Mouse (Mus musculus) large intestine, adult 2 months (tissue): ENCODE results near the gene Neurl1a. TPM values are rescaled to one million over a fixed set of nuclear protein-coding genes. Genes with fewer than 3 reads are reported as not detected.
A peak's percentile ranks its signal among the peaks of the same experiment; 100 is the strongest.

ENCODE experiments used
- DNase-seq: peaks from one replicate; pipeline ENCODE4 v3.0.0-alpha.2; 2012; ENCODE audit warnings: low read depth, low spot score
- WGBS: fragments of 180-500 bp; shearing (Covaris S2); methylation state at CpG from one replicate; pipeline ENCODE4 v1.1.7; 2018; 5-methylcytosine and 5-hydroxymethylcytosine counted together
- polyA plus RNA-seq: library from polyadenylated mRNA; depleted of rRNA; stranded (reverse); fragments of >200 nt; gene quantifications from 2 replicates; pipeline ENCODE4 v1.2.3, GENCODE M21; 2012

The Neurl1a gene
- polyA plus RNA-seq, 1 experiment: 4.4 TPM

DNA sequence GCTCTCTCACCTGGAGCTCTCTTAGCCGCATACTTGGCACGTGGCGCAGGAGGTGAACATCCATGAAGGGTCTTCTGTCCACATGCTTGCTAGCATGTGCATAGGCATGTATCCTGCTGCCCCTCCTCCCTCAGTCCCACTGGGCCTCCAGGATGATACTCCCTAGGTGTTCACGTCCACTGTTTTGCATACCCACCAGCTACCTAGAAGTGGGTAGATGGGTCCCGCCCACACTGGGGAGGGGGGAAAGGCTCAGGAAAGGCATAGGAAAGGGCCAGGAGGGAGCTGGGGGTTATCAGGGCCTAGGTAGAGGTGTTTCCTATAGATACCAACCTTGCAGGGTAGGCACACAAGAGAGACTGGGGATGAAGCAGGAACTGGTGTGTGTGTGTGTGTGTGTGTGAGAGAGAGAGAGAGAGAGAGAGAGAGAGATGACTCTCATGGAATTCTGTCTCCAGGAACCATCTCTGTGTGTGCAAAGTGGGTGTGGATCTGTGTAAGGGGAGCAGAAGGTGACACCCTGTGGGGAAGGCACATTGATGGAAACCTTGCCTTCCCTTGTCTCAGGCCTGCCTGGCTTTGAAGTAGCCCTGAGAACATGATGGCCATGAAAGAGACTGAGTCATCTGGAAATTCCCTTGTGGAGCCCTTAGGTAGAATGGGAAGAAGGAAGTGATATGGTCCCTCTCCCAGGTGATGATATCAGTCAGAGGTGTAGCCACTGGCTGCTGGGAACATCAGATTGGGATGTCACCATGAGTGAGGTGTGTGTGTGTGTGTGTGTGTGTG lies 53.7 kb downstream of the Neurl1a start:
- DNase-seq: no peak
- 86% methylated on average over 5 of the region's 5 CpGs for WGBS

DNA sequence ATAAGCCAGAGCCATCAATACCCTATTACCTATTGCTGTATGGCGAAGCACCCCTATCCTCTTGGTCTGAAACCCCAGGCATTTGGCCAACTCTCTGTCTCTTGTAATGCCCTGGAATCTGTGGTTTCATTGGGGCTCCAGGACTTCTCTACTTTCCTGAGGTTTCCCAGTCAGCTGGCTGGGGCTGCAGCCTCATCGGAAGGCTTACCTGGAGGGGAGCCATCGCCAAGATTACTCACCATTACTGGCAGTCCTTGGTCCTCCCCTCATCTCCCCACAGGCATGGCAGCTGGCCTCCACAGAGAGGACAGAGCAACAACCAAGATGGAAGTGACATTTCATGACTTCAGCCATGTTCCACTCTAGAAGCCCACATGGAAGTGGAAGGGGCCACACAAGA lies 54.5 kb downstream of the Neurl1a start:
- DNase-seq: no peak
- WGBS: 87% methylated on average over 3 of the region's 3 CpGs

GRCm38 (mm10) chr19:47240076-47240475 lies 61.5 kb downstream of the Neurl1a start:
- 50% methylated on average over 12 of the region's 12 CpGs for WGBS
- DNase-seq: no peak

- WGBS: 77% methylated on average over 7 of the region's 7 CpGs
Measured at GRCm38 (mm10) chr19:47240957-47241356, 62.3 kb downstream of the Neurl1a start.

GRCm38 (mm10) chr19:47242227-47242626 lies 63.6 kb downstream of the Neurl1a start:
- 83% methylated on average over 4 of the region's 4 CpGs for WGBS
- DNase-seq: no peak

More at GRCm38 (mm10) chr19:47240957-47241356, 62.3 kb downstream of the Neurl1a start:
- DNase-seq: no peak

GRCm38 (mm10) chr19:47245512-47245911 lies 66.9 kb downstream of the Neurl1a start:
- DNase-seq: no peak
- WGBS: 85% methylated on average over 8 of the region's 8 CpGs

DNA sequence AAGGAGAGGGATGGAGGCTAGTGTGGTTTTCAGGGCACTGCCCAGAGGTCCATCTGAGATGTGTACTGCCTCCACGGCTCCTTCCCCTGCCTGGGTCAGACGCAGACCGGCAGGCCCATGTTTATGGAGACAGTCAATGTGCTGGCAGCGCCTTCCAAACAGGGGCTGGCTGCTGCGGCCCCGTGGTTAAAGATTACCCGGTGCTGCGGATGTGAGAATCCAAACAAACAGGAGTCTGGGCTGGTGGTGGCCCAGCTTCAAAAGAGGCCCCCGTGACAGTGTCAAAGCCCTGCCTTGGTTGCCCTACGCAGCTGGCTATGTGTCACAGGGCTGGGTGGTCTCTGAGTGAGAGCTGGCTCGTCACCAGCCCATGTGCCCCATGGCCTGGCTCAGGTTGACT lies 69.2 kb downstream of the Neurl1a start:
- 15% methylated on average over 11 of the region's 11 CpGs for WGBS
- DNase-seq: peak; percentile 6

DNA sequence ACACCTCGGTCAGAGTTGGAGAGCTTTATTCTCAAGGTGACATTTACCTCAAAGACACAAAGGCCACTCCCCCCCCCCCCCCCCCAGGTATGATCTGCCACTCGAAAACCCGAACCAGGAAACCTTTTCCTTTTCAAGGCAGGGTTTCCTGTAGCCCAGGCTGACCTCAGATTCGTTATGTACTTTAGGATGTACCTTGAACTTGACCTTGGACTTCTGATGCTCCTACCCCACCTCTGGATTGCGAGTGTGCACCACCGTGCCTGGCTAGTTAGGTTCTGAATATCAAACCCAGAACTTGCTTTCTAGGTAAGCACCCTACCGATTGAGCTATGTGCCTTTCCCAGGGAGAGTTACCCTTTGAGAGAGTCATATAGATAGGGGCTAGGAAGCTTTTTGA lies 69.7 kb downstream of the Neurl1a start:
- DNase-seq: peak; percentile 7
- WGBS: 30% methylated on average over 7 of the region's 7 CpGs

DNA sequence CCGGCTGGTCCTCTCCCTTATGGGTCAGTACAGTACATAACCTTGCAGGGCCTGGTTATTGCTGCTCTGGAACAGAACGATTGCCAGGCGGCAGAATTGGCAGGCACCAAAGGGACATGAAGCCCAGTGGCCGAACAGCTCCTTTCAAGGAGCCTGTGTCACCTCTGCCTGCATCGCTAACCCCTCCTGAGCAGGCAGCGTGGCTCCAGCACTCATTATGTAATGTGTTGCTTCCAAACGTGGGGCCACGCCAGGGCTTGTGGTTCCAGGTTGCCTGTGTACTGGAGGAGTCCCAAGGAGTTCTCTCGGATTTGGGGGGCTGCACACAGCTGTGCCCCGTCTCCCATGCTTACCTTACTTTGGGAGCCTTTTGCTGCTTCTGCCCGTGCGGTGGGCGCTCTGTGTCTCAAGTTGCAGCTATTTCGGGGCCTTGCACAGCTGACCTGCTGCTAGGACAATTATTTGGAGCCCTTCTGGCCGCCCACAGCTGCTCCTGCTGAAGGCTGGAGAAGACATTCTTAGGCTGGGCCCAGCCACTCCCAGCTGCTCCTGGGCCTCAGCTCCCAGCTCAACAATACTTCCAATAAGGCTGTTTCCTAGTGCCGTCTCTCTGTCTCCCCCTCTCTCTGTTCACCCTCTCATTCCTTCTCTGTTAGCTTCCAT lies 70.4 kb downstream of the Neurl1a start:
- no peak for DNase-seq
- 71% methylated on average over 16 of the region's 16 CpGs for WGBS

- WGBS: 85% methylated on average over 6 of the region's 6 CpGs
- DNase-seq: no peak
Measured at GRCm38 (mm10) chr19:47250931-47251330, 72.3 kb downstream of the Neurl1a start.

- WGBS: 5% methylated on average over 90 of the region's 90 CpGs
- no peak for DNase-seq
Measured at GRCm38 (mm10) chr19:47253053-47253628, 74.5 kb downstream of the Neurl1a start.

DNA sequence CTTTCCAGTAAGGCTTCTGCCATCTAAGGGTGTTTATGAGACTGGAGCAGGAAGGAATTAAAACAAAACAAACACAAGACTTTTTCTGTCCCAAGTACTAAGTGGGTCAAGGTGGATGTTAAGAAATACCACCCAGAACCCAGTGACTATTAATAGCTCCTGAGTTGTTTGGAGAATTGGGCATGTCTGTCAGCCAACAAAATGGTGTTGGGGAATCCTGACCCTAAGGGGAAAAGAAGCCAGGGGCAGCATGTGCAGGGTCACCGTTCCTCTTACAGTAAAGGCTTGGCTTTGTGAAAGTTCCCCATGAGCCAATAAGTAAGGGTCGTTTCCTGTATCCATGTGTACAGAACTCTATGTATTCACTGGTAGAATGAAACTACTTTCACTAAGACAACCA lies 76.4 kb downstream of the Neurl1a start:
- DNase-seq: no peak
- WGBS: 39% methylated on average over 2 of the region's 2 CpGs

DNA sequence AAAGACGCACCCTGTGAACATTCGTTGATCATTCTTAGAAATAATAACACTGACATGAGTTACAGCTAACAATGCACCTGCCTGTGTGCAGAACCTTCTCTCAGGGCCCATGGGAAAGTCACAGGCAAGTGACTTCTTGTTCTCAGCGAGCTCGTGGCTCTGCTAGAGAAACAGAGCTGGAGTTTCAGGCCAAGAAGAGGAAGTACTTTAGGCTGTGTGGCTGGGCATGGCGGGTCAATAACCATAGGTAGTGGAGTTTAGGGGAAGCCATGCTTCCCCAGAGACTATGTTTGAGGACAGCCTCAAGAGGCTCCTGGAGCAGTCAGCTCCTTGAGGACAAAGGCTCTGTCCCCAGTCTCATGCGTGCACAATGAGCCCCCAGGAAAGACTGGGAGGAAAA lies 77.3 kb downstream of the Neurl1a start:
- no peak for DNase-seq

DNA sequence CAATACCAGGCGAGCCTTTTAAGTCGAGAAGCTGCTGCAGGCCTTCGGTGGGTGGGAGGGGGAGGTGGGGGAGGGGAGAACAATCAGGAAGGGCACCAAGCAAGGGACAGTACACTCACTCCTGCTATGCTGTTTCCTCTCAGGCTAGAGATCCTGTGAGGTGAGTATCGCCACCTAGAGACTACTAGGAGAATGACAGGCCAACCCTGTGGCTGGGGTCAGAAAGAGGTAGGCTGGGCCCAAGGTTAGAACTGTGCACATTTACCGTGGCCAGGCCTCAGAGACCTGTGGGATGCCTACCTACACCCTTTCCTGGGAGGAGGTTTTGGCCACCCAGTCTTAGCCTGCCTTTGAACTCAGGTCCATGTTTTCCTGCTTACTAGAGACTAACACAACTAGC lies 81.0 kb downstream of the Neurl1a start:
- WGBS: 12% methylated on average over 5 of the region's 5 CpGs
- DNase-seq: no peak

More for the DNA sequence above, 77.3 kb downstream of the Neurl1a start:
- 33% methylated on average over 6 of the region's 6 CpGs for WGBS

DNA sequence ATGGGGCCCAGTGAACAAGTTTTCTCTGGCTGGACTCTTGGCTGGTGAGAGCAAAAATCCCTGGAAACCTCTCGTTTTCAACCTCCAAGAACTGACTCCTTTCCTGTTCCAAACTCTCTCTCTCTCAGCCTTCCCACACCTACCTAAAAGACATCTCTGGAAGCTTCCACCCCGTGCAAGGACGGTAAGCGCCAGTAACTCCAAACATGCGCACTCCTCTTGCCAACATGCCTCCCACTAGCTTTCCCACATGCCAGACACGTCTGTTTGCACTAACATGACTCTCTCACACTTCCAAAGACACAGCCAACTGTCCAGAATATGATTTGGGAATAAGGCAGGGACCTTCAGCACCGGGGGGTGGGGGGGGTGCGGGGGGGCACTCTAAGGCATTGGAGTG lies 82.6 kb downstream of the Neurl1a start:
- DNase-seq: no peak
- 75% methylated on average over 8 of the region's 8 CpGs for WGBS

DNA sequence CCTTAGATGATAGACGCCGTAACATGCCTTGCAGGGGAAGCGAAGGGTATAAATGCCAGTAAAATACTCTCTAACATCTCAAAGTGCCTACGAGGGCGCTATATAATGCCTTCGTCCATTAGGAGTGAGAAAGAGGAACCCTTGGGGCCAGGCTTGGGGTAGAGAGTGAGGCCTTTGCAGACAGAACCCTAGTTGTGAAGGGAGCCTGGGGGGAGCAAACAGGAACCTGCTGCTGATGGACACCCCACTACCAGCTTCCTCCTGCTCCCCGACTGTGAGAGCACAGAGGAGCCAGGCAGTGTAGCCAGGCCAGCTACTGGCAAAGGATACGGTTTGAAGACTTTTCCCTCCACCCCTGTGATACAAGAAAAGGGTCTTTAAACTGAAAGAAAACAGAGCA lies 85.0 kb downstream of the Neurl1a start:
- WGBS: 85% methylated on average over 8 of the region's 8 CpGs
- no peak for DNase-seq

GRCm38 (mm10) chr19:47264322-47265092 lies 85.9 kb downstream of the Neurl1a start:
- WGBS: 44% methylated on average over 11 of the region's 11 CpGs
- peak; percentile 55 for DNase-seq

DNA sequence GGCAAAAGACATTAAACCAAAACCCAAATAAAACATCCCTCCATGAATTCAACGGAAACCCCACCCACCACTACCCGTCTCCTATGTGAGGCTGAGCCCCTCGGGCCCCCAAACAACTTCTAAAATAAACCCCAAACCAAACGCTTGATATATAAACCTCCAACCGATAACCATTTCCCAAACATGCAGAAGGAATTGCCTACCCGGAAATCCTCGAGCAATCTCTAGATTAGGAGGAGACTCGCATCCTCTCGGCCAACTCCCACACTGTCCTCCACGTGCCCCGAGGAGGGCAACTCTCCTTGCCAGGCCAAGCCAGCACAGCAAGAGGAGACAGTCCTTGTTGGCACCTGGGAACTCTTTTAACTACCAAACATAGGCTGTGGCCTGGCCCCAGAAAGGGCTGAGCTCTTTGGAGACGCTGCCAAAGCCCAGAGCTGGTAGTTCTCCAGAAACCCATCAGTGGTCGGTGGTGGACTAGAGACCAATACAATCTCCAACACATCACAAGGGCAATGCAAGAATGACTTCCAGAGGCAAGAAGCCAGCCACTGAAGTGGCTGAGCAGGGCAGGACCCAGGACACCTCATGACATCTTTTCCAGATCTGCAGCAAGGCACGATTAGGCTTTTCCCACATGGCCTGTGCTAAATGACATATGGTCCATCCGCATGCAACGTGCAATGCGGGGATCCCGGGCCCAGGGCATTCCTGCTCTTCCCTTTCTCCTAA lies 87.6 kb downstream of the Neurl1a start:
- WGBS: 61% methylated on average over 18 of the region's 18 CpGs
- DNase-seq: no peak

DNA sequence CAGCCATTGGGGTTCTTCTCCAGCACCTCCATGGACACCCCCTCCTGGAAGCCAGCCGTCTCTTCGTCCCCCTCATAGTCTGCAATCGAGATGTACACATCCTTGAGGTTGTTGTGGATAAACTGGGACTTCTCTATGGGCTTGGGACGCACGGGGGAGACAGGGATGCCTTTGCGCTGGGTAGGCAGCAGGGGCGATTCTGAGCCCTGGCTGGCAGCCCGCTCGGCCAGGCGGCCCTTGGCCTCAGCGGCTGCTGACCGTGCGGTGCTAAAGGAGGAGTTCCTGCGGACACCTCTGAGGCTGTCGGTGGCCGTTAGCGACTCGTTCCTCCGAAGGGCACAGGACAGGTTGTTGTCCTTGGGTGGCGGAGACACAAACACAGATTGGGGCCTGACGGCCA lies 88.4 kb downstream of the Neurl1a start:
- DNase-seq: no peak
- 94% methylated on average over 21 of the region's 21 CpGs for WGBS
